Mouse (Mus musculus) liver, postnatal 0 days (tissue): ENCODE measurements at regions not wholly inside any gene's neighbourhood (a gene's known extent, or its start where the extent isn't known, plus 50 kb on each side); places are given as distances from the start of the nearest gene placed in this dataset.

ENCODE experiments used
- CTCF ChIP-seq: sonication (generic); IDR thresholded peaks from 2 replicates; pipeline ENCODE4 v1.5.1; 2016; ENCODE audit warnings: antibody characterized with exemption, low read depth
- EP300 ChIP-seq: IDR thresholded peaks from 2 replicates; pipeline ENCODE4 v1.6.1; 2016; ENCODE audit warnings: antibody characterized with exemption, low read depth, mild to moderate bottlenecking

DNA sequence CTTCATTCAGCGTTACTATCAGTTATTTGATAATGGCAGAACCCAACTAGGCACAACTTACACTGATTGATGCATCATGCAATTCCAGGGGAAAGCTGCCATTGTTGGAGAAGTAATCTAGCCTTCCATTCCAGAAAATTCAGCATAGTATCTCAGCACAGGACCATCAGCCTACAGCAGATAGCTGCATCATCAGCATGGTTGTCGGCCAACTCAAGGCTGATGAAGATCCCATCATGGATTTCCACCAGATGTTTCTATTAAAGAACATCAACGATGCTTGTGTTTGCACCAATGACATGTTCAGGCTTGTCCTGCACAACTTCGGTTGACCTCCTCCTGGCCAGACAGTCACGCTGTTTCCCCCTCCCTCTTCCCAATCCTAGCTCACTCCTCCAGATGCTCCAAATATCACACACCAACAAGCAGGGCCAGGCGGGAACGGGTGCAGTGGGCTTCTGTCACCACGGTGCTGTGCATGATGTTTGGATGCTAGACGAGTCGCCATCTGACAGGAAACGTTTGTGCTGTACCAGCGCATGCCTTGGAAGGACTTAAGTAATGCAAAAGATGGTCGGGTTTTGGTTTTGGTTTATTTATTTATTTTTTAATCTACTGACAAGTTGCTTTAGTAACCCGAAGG lies 204.5 kb upstream of the Krr1 start:
- TF ChIP-seq EP300 (no peak), CTCF (no peak)
